Mouse (Mus musculus): ENCODE results near the gene Alox5ap. TPM values are rescaled to one million over a fixed set of nuclear protein-coding genes. Genes with fewer than 3 reads are reported as not detected.

Gene Alox5ap
- polyA plus RNA-seq, 1 experiment: 15.8 TPM

- no peak overlapping the region for H3K27ac ChIP-seq (ENCODE audit: insufficient read depth, low read depth, low read length)
- H3K4me1 ChIP-seq (ENCODE audit: control insufficient read depth, insufficient read depth, low read length): no peaks in the 10 kb centered on the region
- no peak overlapping the region for H3K4me3 ChIP-seq (ENCODE audit: insufficient read depth, low read depth, low read length)
- no peaks in the 10 kb centered on the region for H3K36me3 ChIP-seq (ENCODE audit: control insufficient read depth, insufficient read depth, low read length)
- no peak for DNase-seq
- WGBS: 65% methylated on average over 14 of the region's 14 CpGs
- no peak for TF ChIP-seq POLR2A (IDR thresholded peaks at IDR 0.05; ENCODE audit: low read depth, low read length)
- TF ChIP-seq CTCF (conservative IDR thresholded peaks at IDR 0.05; ENCODE audit: insufficient read depth, insufficient read length, low read depth, low read length): no peak
- H3K27me3 ChIP-seq (replicated peaks; ENCODE audit: control insufficient read depth, insufficient read depth, low read length): no peaks in the 10 kb centered on the region
These were observed 6.9 kb upstream of the Alox5ap start for GRCm38 (mm10) chr5:149257518-149258281.

DNA sequence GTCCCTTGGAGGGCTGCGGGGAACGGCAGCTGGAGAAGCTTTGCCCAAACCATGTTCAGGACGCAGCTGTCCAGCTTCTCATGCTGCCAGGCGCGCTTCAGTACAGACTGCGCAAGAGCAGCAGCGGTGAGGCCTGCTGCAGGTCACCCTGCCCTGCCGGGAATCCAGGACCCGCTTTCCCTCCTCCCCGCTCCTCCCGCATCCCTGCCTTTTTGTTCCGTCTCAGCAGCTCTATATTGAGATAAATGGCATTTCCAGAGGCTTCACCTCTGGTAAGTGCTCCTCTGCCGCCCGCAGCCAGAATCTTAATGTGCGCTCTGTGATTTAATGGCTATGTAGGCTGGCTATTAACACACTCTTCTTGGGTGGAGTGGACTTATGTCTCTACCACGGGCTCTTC, 5.5 kb upstream of the Alox5ap start:
- H3K4me1 ChIP-seq (ENCODE audit: control insufficient read depth, insufficient read depth, low read length): no peaks in the 10 kb centered on the region
- DNase-seq: no peak
- no peak overlapping the region for H3K27ac ChIP-seq (ENCODE audit: insufficient read depth, low read depth, low read length)
- no peaks in the 10 kb centered on the region for H3K27me3 ChIP-seq (replicated peaks; ENCODE audit: control insufficient read depth, insufficient read depth, low read length)
- no peaks in the 10 kb centered on the region for H3K36me3 ChIP-seq (ENCODE audit: control insufficient read depth, insufficient read depth, low read length)
- H3K4me3 ChIP-seq (ENCODE audit: insufficient read depth, low read depth, low read length): no peak overlapping the region
- no peak for TF ChIP-seq POLR2A (IDR thresholded peaks at IDR 0.05; ENCODE audit: low read depth, low read length)
- WGBS: 38% methylated on average over 16 of the region's 16 CpGs

GRCm38 (mm10) chr5:149261449-149261848, 3.1 kb upstream of the Alox5ap start:
- H3K4me3 ChIP-seq (ENCODE audit: insufficient read depth, low read depth, low read length): no peak overlapping the region
- no peak for DNase-seq
- H3K4me1 ChIP-seq (ENCODE audit: control insufficient read depth, insufficient read depth, low read length): no peaks in the 10 kb centered on the region
- WGBS: 77% methylated on average over 7 of the region's 7 CpGs
- no peaks in the 10 kb centered on the region for H3K27me3 ChIP-seq (replicated peaks; ENCODE audit: control insufficient read depth, insufficient read depth, low read length)
- TF ChIP-seq POLR2A (IDR thresholded peaks at IDR 0.05; ENCODE audit: low read depth, low read length) (no peak), CTCF (conservative IDR thresholded peaks at IDR 0.05; ENCODE audit: insufficient read depth, insufficient read length, low read depth, low read length) (no peak)
- H3K27ac ChIP-seq (ENCODE audit: insufficient read depth, low read depth, low read length): no peak overlapping the region
- H3K36me3 ChIP-seq (ENCODE audit: control insufficient read depth, insufficient read depth, low read length): no peaks in the 10 kb centered on the region

- no peaks in the 10 kb centered on the region for H3K4me1 ChIP-seq (ENCODE audit: control insufficient read depth, insufficient read depth, low read length)
- no peak overlapping the region for H3K27ac ChIP-seq (ENCODE audit: insufficient read depth, low read depth, low read length)
- TF ChIP-seq POLR2A (IDR thresholded peaks at IDR 0.05; ENCODE audit: low read depth, low read length) (no peak), CTCF (conservative IDR thresholded peaks at IDR 0.05; ENCODE audit: insufficient read depth, insufficient read length, low read depth, low read length) (peak; percentile 37)
- H3K36me3 ChIP-seq (ENCODE audit: control insufficient read depth, insufficient read depth, low read length): no peaks in the 10 kb centered on the region
- no peaks in the 10 kb centered on the region for H3K27me3 ChIP-seq (replicated peaks; ENCODE audit: control insufficient read depth, insufficient read depth, low read length)
- peak; percentile 31 for DNase-seq
- 70% methylated on average over 6 of the region's 6 CpGs for WGBS
- no peak overlapping the region for H3K4me3 ChIP-seq (ENCODE audit: insufficient read depth, low read depth, low read length)
These were observed 2.7 kb upstream of the Alox5ap start for GRCm38 (mm10) chr5:149261866-149262265.

- no peaks in the 10 kb centered on the region for H3K36me3 ChIP-seq (ENCODE audit: control insufficient read depth, insufficient read depth, low read length)
- no peak overlapping the region for H3K27ac ChIP-seq (ENCODE audit: insufficient read depth, low read depth, low read length)
- no peaks in the 10 kb centered on the region for H3K4me1 ChIP-seq (ENCODE audit: control insufficient read depth, insufficient read depth, low read length)
- WGBS: 71% methylated on average over 6 of the region's 6 CpGs
- DNase-seq: no peak
- TF ChIP-seq POLR2A (IDR thresholded peaks at IDR 0.05; ENCODE audit: low read depth, low read length): no peak
- TF ChIP-seq CTCF (conservative IDR thresholded peaks at IDR 0.05; ENCODE audit: insufficient read depth, insufficient read length, low read depth, low read length): no peak
- peak overlapping the region; percentile 42; the same call in 1 of the 2 replicates for H3K4me3 ChIP-seq (ENCODE audit: insufficient read depth, low read depth, low read length)
- H3K27me3 ChIP-seq (replicated peaks; ENCODE audit: control insufficient read depth, insufficient read depth, low read length): no peaks in the 10 kb centered on the region
These were observed 312 bp downstream of the Alox5ap start for GRCm38 (mm10) chr5:149264878-149265279.

DNA sequence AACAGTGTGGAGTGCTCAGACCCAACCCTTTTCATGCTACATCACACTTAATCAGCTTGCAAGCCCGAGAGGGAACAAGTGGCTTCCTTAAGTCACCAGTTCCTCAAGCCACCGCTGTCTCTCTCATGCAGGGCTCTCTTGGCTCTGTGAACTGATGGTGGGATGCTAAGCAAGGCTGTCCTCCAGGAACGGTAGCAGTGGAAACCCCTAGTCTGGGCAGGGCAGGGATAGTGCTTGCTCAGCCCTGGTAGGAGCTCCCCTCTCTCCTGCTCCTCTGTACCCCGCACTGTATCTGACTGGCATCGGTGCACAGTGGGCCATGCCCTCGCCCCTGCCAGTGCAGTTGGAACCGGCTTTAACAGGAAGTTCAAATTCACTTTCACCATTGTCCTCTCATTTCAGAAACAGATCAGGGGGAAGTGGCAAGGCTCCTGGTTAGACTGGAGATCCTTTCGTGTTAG, 2.2 kb downstream of the Alox5ap start:
- TF ChIP-seq CTCF (conservative IDR thresholded peaks at IDR 0.05; ENCODE audit: insufficient read depth, insufficient read length, low read depth, low read length) (no peak), POLR2A (IDR thresholded peaks at IDR 0.05; ENCODE audit: low read depth, low read length) (no peak)
- Histone ChIP-seq H3K36me3 (ENCODE audit: control insufficient read depth, insufficient read depth, low read length) (no peaks in the 10 kb centered on the region), H3K4me1 (ENCODE audit: control insufficient read depth, insufficient read depth, low read length) (no peaks in the 10 kb centered on the region), H3K4me3 (ENCODE audit: insufficient read depth, low read depth, low read length) (no peak overlapping the region), H3K27ac (ENCODE audit: insufficient read depth, low read depth, low read length) (no peak overlapping the region), H3K27me3 (replicated peaks; ENCODE audit: control insufficient read depth, insufficient read depth, low read length) (no peaks in the 10 kb centered on the region)
- WGBS: 61% methylated on average over 8 of the region's 8 CpGs
- no peak for DNase-seq

DNA sequence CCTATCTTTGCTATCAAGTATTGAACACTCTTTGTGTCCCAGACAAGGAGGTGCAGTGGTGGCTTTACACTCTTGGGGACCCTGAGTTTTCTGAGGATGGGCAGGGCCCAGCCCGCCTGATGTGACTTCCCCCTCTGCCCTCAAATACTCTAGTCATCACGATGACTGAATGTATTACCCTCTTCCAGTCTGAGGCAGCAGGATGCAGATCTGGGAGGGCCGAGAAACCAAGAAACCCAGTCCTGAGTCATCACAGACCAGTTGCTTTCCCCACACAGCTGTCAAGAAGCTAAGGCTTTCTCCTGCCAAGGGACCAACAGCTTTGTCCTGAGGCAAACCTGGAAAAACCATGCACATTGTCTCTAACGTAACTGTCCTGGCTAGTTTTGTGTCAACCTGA, 2.9 kb downstream of the Alox5ap start:
- no peak for TF ChIP-seq POLR2A (IDR thresholded peaks at IDR 0.05; ENCODE audit: low read depth, low read length)
- TF ChIP-seq CTCF (conservative IDR thresholded peaks at IDR 0.05; ENCODE audit: insufficient read depth, insufficient read length, low read depth, low read length): no peak
- no peaks in the 10 kb centered on the region for H3K36me3 ChIP-seq (ENCODE audit: control insufficient read depth, insufficient read depth, low read length)
- DNase-seq: no peak
- no peak overlapping the region for H3K27ac ChIP-seq (ENCODE audit: insufficient read depth, low read depth, low read length)
- H3K4me1 ChIP-seq (ENCODE audit: control insufficient read depth, insufficient read depth, low read length): no peaks in the 10 kb centered on the region
- H3K4me3 ChIP-seq (ENCODE audit: insufficient read depth, low read depth, low read length): no peak overlapping the region
- H3K27me3 ChIP-seq (replicated peaks; ENCODE audit: control insufficient read depth, insufficient read depth, low read length): no peaks in the 10 kb centered on the region
- 79% methylated on average over 4 of the region's 4 CpGs for WGBS

All from kidney, adult 2 months (tissue).